Mouse (Mus musculus) C2C12 (cell line): ENCODE results near the gene Cep41. TPM values are rescaled to one million over a fixed set of nuclear protein-coding genes. Genes with fewer than 3 reads are reported as not detected.

Experiments
- H3K27me3 ChIP-seq: one replicate; pipeline ENCODE4 v1.6.1; 2011; ENCODE audit not compliant: control insufficient read depth, insufficient read depth, insufficient read length
- H3K36me3 ChIP-seq: one replicate; pipeline ENCODE4 v1.6.1; 2011; ENCODE audit not compliant: control insufficient read depth, insufficient read depth
- H3K4me3 ChIP-seq: one replicate; pipeline ENCODE4 v1.5.1; 2011; ENCODE audit warnings: mild to moderate bottlenecking, control low read depth; ENCODE audit not compliant: poor library complexity, insufficient read depth, severe bottlenecking
- H3K79me2 ChIP-seq: one replicate; pipeline ENCODE4 v1.6.1; 2011; ENCODE audit not compliant: control insufficient read depth, insufficient read depth
- H3K79me3 ChIP-seq: one replicate; pipeline ENCODE4 v1.6.1; 2011; ENCODE audit warnings: low read depth, control low read depth
- H3ac ChIP-seq: one replicate; pipeline ENCODE3; 2011; ENCODE audit warnings: low read depth; ENCODE audit not compliant: control insufficient read depth, insufficient read length
- CEBPB ChIP-seq: IDR thresholded peaks from one replicate; pipeline ENCODE4 v1.6.1; 2011; ENCODE audit warnings: low read depth, mild to moderate bottlenecking, control low read depth, moderate library complexity
- CTCF ChIP-seq: IDR thresholded peaks from one replicate; pipeline ENCODE4 v1.5.1; 2011; ENCODE audit not compliant: control insufficient read depth, insufficient read depth, insufficient read length
- FOSL1 ChIP-seq: IDR thresholded peaks from one replicate; pipeline ENCODE4 v1.8.0; 2011; ENCODE audit warnings: mild to moderate bottlenecking, low read length; ENCODE audit not compliant: poor library complexity, insufficient read depth, severe bottlenecking
- MAX ChIP-seq: IDR thresholded peaks from one replicate; pipeline ENCODE4 v1.6.1; 2011; ENCODE audit warnings: mild to moderate bottlenecking, control low read depth
- MYOD1 ChIP-seq: IDR thresholded peaks from one replicate; pipeline ENCODE4 v1.6.1; 2011; ENCODE audit warnings: low read depth; ENCODE audit not compliant: control insufficient read depth, insufficient read length
- MYOG ChIP-seq: IDR thresholded peaks from one replicate; pipeline ENCODE4 v1.6.1; 2011; ENCODE audit not compliant: control insufficient read depth, insufficient read length; ENCODE audit errors: extremely low read depth
- USF1 ChIP-seq: IDR thresholded peaks from one replicate; pipeline ENCODE4 v1.6.1; 2011; ENCODE audit warnings: low read depth, mild to moderate bottlenecking, control low read depth, moderate library complexity
- polyA plus RNA-seq: library from polyadenylated mRNA; unstranded; fragments of >200 nt; fragmentation: generic; extraction: Trizol; gene quantifications from one replicate; pipeline ENCODE4 v1.2.1, GENCODE M21; 2012; ENCODE audit warnings: missing spikeins

The Cep41 gene
- polyA plus RNA-seq, 1 experiment: 5.4 TPM

- Histone ChIP-seq H3K79me3 (no peaks in the 10 kb centered on the region), H3K79me2 (no peaks in the 10 kb centered on the region), H3K27me3 (no peaks in the 10 kb centered on the region), H3K4me3 (no peak overlapping the region), H3ac (no peak overlapping the region), H3K36me3 (no peaks in the 10 kb centered on the region)
- no peak for TF ChIP-seq MYOD1
- no peak for TF ChIP-seq CTCF
- TF ChIP-seq USF1: no peak
- TF ChIP-seq CEBPB: no peak
- no peak for TF ChIP-seq MYOG
- TF ChIP-seq FOSL1: no peak
- TF ChIP-seq MAX: no peak
These were observed 18.2 kb downstream of the Cep41 start for GRCm38 (mm10) chr6:30675281-30675771.

GRCm38 (mm10) chr6:30674714-30675280 is 18.8 kb downstream of the Cep41 start:
- TF ChIP-seq CTCF: no peak
- no peak for TF ChIP-seq CEBPB
- TF ChIP-seq USF1: no peak
- TF ChIP-seq MYOG: no peak
- TF ChIP-seq MYOD1: no peak
- no peak for TF ChIP-seq FOSL1
- no peak for TF ChIP-seq MAX
- H3K4me3 ChIP-seq: no peak overlapping the region

GRCm38 (mm10) chr6:30673764-30674561 is 19.6 kb downstream of the Cep41 start:
- Histone ChIP-seq H3K79me3 (no peaks in the 10 kb centered on the region), H3K27me3 (no peaks in the 10 kb centered on the region), H3K79me2 (no peaks in the 10 kb centered on the region), H3K4me3 (no peak overlapping the region), H3K36me3 (no peaks in the 10 kb centered on the region), H3ac (no peak overlapping the region)
- TF ChIP-seq MYOG (no peak), CTCF (no peak), FOSL1 (no peak), MAX (no peak), MYOD1 (no peak), CEBPB (no peak), USF1 (no peak)

More at GRCm38 (mm10) chr6:30674714-30675280, 18.8 kb downstream of the Cep41 start:
- H3K36me3 ChIP-seq: no peaks in the 10 kb centered on the region
- no peaks in the 10 kb centered on the region for H3K79me3 ChIP-seq
- H3K79me2 ChIP-seq: no peaks in the 10 kb centered on the region
- no peaks in the 10 kb centered on the region for H3K27me3 ChIP-seq
- no peak overlapping the region for H3ac ChIP-seq

GRCm38 (mm10) chr6:30671696-30672095 is 21.9 kb downstream of the Cep41 start:
- no peak for TF ChIP-seq MAX
- no peak for TF ChIP-seq CTCF
- TF ChIP-seq FOSL1: no peak
- no peak for TF ChIP-seq MYOG
- no peak for TF ChIP-seq CEBPB
- no peak for TF ChIP-seq USF1
- TF ChIP-seq MYOD1: no peak
- no peaks in the 10 kb centered on the region for H3K27me3 ChIP-seq
- H3K36me3 ChIP-seq: no peaks in the 10 kb centered on the region
- no peak overlapping the region for H3K4me3 ChIP-seq
- no peaks in the 10 kb centered on the region for H3K79me2 ChIP-seq
- no peaks in the 10 kb centered on the region for H3K79me3 ChIP-seq
- H3ac ChIP-seq: no peak overlapping the region

GRCm38 (mm10) chr6:30667585-30667984 is 26.0 kb downstream of the Cep41 start:
- H3K79me2 ChIP-seq: no peaks in the 10 kb centered on the region
- no peak overlapping the region for H3K4me3 ChIP-seq
- no peaks in the 10 kb centered on the region for H3K27me3 ChIP-seq
- TF ChIP-seq USF1: no peak
- TF ChIP-seq MYOG: no peak
- no peak for TF ChIP-seq FOSL1
- no peak for TF ChIP-seq MYOD1
- no peak for TF ChIP-seq CEBPB
- TF ChIP-seq CTCF: no peak
- no peak for TF ChIP-seq MAX
- no peaks in the 10 kb centered on the region for H3K79me3 ChIP-seq
- H3K36me3 ChIP-seq: no peaks in the 10 kb centered on the region
- H3ac ChIP-seq: no peak overlapping the region

GRCm38 (mm10) chr6:30666043-30666442 is 27.5 kb downstream of the Cep41 start:
- Histone ChIP-seq H3K79me2 (no peaks in the 10 kb centered on the region), H3K36me3 (no peaks in the 10 kb centered on the region), H3K79me3 (no peaks in the 10 kb centered on the region), H3ac (no peak overlapping the region), H3K4me3 (no peak overlapping the region), H3K27me3 (no peaks in the 10 kb centered on the region)
- TF ChIP-seq FOSL1 (no peak), CTCF (no peak), CEBPB (no peak), MYOG (no peak), MAX (no peak)
